Mouse (Mus musculus): ENCODE measurements around the gene Ucp3. TPM values are rescaled to one million over a fixed set of nuclear protein-coding genes. Genes with fewer than 3 reads are reported as not detected.

The Ucp3 gene
- total and polyA plus RNA-seq, 3 experiments: 0.13 TPM; not detected in 2

DNA sequence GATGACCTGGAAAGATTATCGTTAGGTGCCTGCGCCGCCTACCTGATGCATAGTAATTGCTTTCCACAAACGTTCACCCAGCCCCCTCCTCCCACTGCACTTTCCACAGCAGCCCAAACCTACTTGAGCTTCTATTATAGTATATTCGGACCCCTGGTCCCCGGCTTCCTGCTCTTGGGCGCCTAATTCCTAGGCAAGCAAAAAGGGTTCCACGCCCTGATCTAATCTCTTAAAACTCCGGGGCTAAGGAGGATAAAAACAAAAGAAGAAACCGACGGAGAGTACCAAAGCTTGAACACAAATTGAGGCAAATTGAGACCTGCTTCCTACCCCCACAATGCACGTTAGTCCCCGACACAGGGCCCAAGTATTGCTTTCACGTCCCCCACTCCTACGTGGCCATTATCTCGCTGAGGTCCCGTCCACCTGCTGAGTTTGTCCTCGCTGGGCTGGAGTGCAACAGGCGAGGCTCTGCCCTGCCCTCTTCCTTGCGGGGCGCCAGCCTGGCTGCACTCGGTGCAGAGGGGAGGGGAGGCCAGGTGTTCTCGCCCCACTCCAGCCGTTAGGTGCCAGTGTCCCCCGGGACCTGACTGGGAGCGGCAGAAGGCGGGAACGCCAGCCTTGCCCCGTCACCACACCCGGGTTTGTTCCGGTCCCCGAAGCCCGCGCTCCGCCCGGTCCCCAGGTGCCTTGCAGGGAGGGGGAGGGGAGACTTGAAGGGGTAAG lies 19.8 kb downstream of the Ucp3 start:
- H3K9me3 ChIP-seq (replicated peaks; ENCODE audit: low read length): no peaks in the 10 kb centered on the region
- dilution Hi-C loops (cut with MboI; ENCODE audit: extremely low pct_ligation_motif_present, extremely low pct_unique_long_range_greater_than_20kb, low sequenced_read_pairs): no loop called here
- peaks cover 11 to 31% of the 10 kb centered on the region in 2 experiments for H3K36me3 ChIP-seq (replicated peaks in 1 of 2; ENCODE audit: control insufficient read depth in 1 of 2, insufficient read depth in 1 of 2, low read length in 1 of 2)
- H3K4me2 ChIP-seq (ENCODE audit: insufficient read depth, low read depth, poor library complexity, severe bottlenecking): peak overlapping the region; percentile 80
- H3K9ac ChIP-seq (ENCODE audit: insufficient read depth, low read depth): peak overlapping the region; percentile 30
- DNase-seq (ENCODE audit: extremely low read depth): no peak
- H3K4me1 ChIP-seq (ENCODE audit: control insufficient read depth in 1 of 2, insufficient read depth in 2 of 2): peaks cover 12 to 27% of the 10 kb centered on the region in 2 experiments
- H3K27ac ChIP-seq (ENCODE audit: insufficient read depth, low read depth): peak overlapping the region; percentile 69
- in situ Hi-C loops (cut with MboI; ENCODE audit: low pct_ligation_motif_present, low pct_unique_long_range_greater_than_20kb, low sequenced_read_pairs): no loop called here
- no peaks in the 10 kb centered on the region for H3K27me3 ChIP-seq (replicated peaks)
- peak in 1 of 2 experiments; percentile 13; a peak in 1 of 4 replicates for TF ChIP-seq CTCF (conservative IDR thresholded peaks at IDR 0.05 in 1 of 2, IDR thresholded peaks at IDR 0.05 in 1 of 2; ENCODE audit: low read depth in 2 of 2, low read length in 2 of 2)
- TF ChIP-seq RAD21 (IDR thresholded peaks at IDR 0.05; ENCODE audit: low read depth, low read length): no peak; the same call in 1 of the 2 replicates
- peak; percentile 45; the same call in 1 of the 2 replicates for TF ChIP-seq IRF4 (IDR thresholded peaks at IDR 0.05; ENCODE audit: low read depth, low read length)
- peak; percentile 37; the same call in 1 of the 2 replicates for TF ChIP-seq ETS1 (conservative IDR thresholded peaks at IDR 0.05; ENCODE audit: low read depth, low read length)
- no peak for TF ChIP-seq JUN (IDR thresholded peaks at IDR 0.05; ENCODE audit: insufficient read depth, low read depth, low read length)
- TF ChIP-seq CHD2 (IDR thresholded peaks at IDR 0.05; ENCODE audit: low read length): peak; percentile 35; the same call in 1 of the 2 replicates
- peaks cover 25% of the 10 kb centered on the region for H3K79me2 ChIP-seq (replicated peaks; ENCODE audit: control insufficient read depth, extremely low read depth, insufficient read depth, poor library complexity, severe bottlenecking)
- H3K4me3 ChIP-seq (replicated peaks in 1 of 3; ENCODE audit: low read depth in 2 of 3, low read length in 2 of 3, poor library complexity in 1 of 3): peak overlapping the region; percentile 75 to 93 (median 86)

DNA sequence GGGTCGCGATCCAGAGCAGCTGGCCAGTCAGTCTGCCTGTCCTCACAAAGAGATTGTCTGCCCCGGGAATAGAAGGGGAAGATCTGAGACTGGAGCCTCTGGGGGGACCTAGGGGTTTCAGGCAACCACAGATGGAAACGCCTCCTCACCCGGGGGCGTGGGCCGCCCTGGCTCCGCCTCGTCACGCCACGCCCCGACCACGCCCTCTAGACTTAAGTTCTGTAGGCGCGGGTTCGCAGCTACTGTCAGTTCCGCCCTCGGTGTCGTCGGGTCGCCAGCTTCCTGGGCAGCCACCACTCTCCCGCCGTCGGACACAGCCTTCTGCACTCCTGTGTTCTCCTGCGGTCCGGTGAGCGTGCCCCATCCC lies 20.3 kb downstream of the Ucp3 start, which contains the start of gene Ucp2:
Gene Ucp2, plus strand, starts transcription at position 221 of the 367 bp plus-strand sequence.
- Histone ChIP-seq H3K9ac (ENCODE audit: insufficient read depth, low read depth) (peak within 1 kb of the TSS; percentile 74), H3K4me3 (replicated peaks in 1 of 3; ENCODE audit: low read depth in 2 of 3, low read length in 2 of 3, poor library complexity in 1 of 3) (peak within 1 kb of the TSS; percentile 75 to 93 (median 86)), H3K27ac (ENCODE audit: insufficient read depth, low read depth) (peak within 1 kb of the TSS; percentile 69), H3K4me1 (ENCODE audit: control insufficient read depth in 1 of 2, insufficient read depth in 2 of 2) (peaks cover 12 to 31% of the 10 kb centered on the region in 2 experiments), H3K4me2 (ENCODE audit: insufficient read depth, low read depth, poor library complexity, severe bottlenecking) (peak within 1 kb of the TSS; percentile 80), H3K36me3 (replicated peaks in 1 of 2; ENCODE audit: control insufficient read depth in 1 of 2, insufficient read depth in 1 of 2, low read length in 1 of 2) (peaks cover 16 to 36% of the 10 kb centered on the region in 2 experiments), H3K9me3 (replicated peaks; ENCODE audit: low read length) (no peaks in the 10 kb centered on the region), H3K79me2 (replicated peaks; ENCODE audit: control insufficient read depth, extremely low read depth, insufficient read depth, poor library complexity, severe bottlenecking) (peaks cover 25% of the 10 kb centered on the region), H3K27me3 (replicated peaks) (no peaks in the 10 kb centered on the region)
- no peak for TF ChIP-seq ETS1 (conservative IDR thresholded peaks at IDR 0.05; ENCODE audit: low read depth, low read length)
- no peak for TF ChIP-seq RCOR1 (conservative IDR thresholded peaks at IDR 0.05; ENCODE audit: low read depth, low read length)
- peak; percentile 43; the same call in 1 of the 2 replicates for TF ChIP-seq NRF1 (IDR thresholded peaks at IDR 0.05; ENCODE audit: low read depth, low read length)
- peak; percentile 96 for TF ChIP-seq TBP (conservative IDR thresholded peaks at IDR 0.05; ENCODE audit: low read depth, low read length)
- no peak for TF ChIP-seq E2F4 (IDR thresholded peaks at IDR 0.05; ENCODE audit: insufficient replicate concordance, low read depth, low read length)
- TF ChIP-seq IRF4 (IDR thresholded peaks at IDR 0.05; ENCODE audit: low read depth, low read length): no peak
- peak; percentile 93 for TF ChIP-seq SIN3A (IDR thresholded peaks at IDR 0.05; ENCODE audit: low read length)
- peak; percentile 17; the same call in 1 of the 2 replicates for TF ChIP-seq HCFC1 (IDR thresholded peaks at IDR 0.05; ENCODE audit: low read depth, low read length)
- peak; percentile 93 for TF ChIP-seq TCF12 (IDR thresholded peaks at IDR 0.05; ENCODE audit: low read depth, low read length)
- no peak for TF ChIP-seq USF2 (conservative IDR thresholded peaks at IDR 0.05; ENCODE audit: low read depth, low read length)
- TF ChIP-seq ZNF384 (IDR thresholded peaks at IDR 0.05; ENCODE audit: low read depth, low read length): no peak
- TF ChIP-seq KAT2A (IDR thresholded peaks at IDR 0.05; ENCODE audit: insufficient replicate concordance, low read length): 0 out of 2 replicates have a peak, but pooled peaks have one; percentile 34
- no peak for TF ChIP-seq MXI1 (IDR thresholded peaks at IDR 0.05; ENCODE audit: low read depth, low read length)
- peak; percentile 75 for TF ChIP-seq ELF1 (IDR thresholded peaks at IDR 0.05; ENCODE audit: low read depth, low read length)
- no peak for TF ChIP-seq SMC3 (IDR thresholded peaks at IDR 0.05; ENCODE audit: low read depth, low read length)
- no peak for TF ChIP-seq MAFK (IDR thresholded peaks at IDR 0.05; ENCODE audit: insufficient replicate concordance, low read length)
- no peak for TF ChIP-seq ZKSCAN1 (IDR thresholded peaks at IDR 0.05; ENCODE audit: borderline replicate concordance, low read depth, low read length)
- no peak for TF ChIP-seq ZC3H11A (IDR thresholded peaks at IDR 0.05; ENCODE audit: low read depth, low read length)
- peak; percentile 43; the same call in 1 of the 2 replicates for TF ChIP-seq MEF2A (IDR thresholded peaks at IDR 0.05; ENCODE audit: borderline replicate concordance, low read depth, low read length)
- no peak for TF ChIP-seq GABPA (IDR thresholded peaks at IDR 0.05; ENCODE audit: insufficient replicate concordance, low read depth, low read length)
- no peak for TF ChIP-seq MAX (IDR thresholded peaks at IDR 0.05; ENCODE audit: low read length)
- TF ChIP-seq NELFE (IDR thresholded peaks at IDR 0.05; ENCODE audit: low read depth, low read length): peak; percentile 100
- no peak for TF ChIP-seq CTCF (conservative IDR thresholded peaks at IDR 0.05 in 1 of 2, IDR thresholded peaks at IDR 0.05 in 1 of 2; ENCODE audit: low read depth in 2 of 2, low read length in 2 of 2)
- peak; percentile 100 for TF ChIP-seq POLR2A (IDR thresholded peaks at IDR 0.05; ENCODE audit: low read depth, low read length)
- peak; percentile 99 for TF ChIP-seq ZMIZ1 (IDR thresholded peaks at IDR 0.05; ENCODE audit: low read depth, low read length)
- peak; percentile 98 for TF ChIP-seq POLR2AphosphoS2 (IDR thresholded peaks at IDR 0.05; ENCODE audit: low read depth, low read length)
- TF ChIP-seq EP300 (IDR thresholded peaks at IDR 0.05; ENCODE audit: low read length): no peak
- TF ChIP-seq CHD1 (IDR thresholded peaks at IDR 0.05; ENCODE audit: low read depth, low read length): no peak
- in situ Hi-C loops (cut with MboI; ENCODE audit: low pct_ligation_motif_present, low pct_unique_long_range_greater_than_20kb, low sequenced_read_pairs) (no loop called here), dilution Hi-C loops (cut with MboI; ENCODE audit: extremely low pct_ligation_motif_present, extremely low pct_unique_long_range_greater_than_20kb, low sequenced_read_pairs) (no loop called here)
- DNase-seq (ENCODE audit: extremely low read depth): peak; percentile 91
